Mouse (Mus musculus) forebrain, embryonic 10.5 days (tissue): Measurements from ENCODE around the gene Mpv17l. TPM values are rescaled to one million over a fixed set of nuclear protein-coding genes. Genes with fewer than 3 reads are reported as not detected.
A peak's percentile ranks its signal among the peaks of the same experiment; 100 is the strongest.
"Not testable (repeated sequence)": the region's sequence is repeated elsewhere in the genome, so short reads cannot be mapped to it uniquely, and the experiment has no call there.

Experiments
- DNase-seq: peaks from one replicate; pipeline ENCODE4 v3.0.0-alpha.2; 2017; ENCODE audit warnings: low spot score; ENCODE audit errors: extremely low spot score
- H3K27ac ChIP-seq: fragments of 300-500 bp; sonication (generic); 2 replicates; pipeline ENCODE4 v1.5.1; 2016; ENCODE audit warnings: mild to moderate bottlenecking
- H3K27me3 ChIP-seq: fragments of 300-500 bp; sonication (generic); 2 replicates; pipeline ENCODE4 v1.6.1; 2016; ENCODE audit warnings: mild to moderate bottlenecking; ENCODE audit not compliant: poor library complexity, severe bottlenecking
- H3K36me3 ChIP-seq: fragments of 300-500 bp; sonication (generic); replicated peaks from 2 replicates; pipeline ENCODE4 v1.6.1; 2016; ENCODE audit warnings: mild to moderate bottlenecking, moderate library complexity
- H3K4me1 ChIP-seq: fragments of 300-500 bp; sonication (generic); 2 replicates; pipeline ENCODE4 v1.6.1; 2016
- H3K4me3 ChIP-seq: fragments of 300-500 bp; sonication (generic); 2 replicates; pipeline ENCODE4 v1.5.1; 2016; ENCODE audit warnings: mild to moderate bottlenecking, moderate library complexity
- H3K9me3 ChIP-seq: fragments of 300-500 bp; sonication (generic); 2 replicates; pipeline ENCODE4 v1.6.1; 2016; ENCODE audit warnings: mild to moderate bottlenecking, moderate library complexity
- WGBS: fragments of 180-500 bp; shearing (Covaris S2); methylation state at CpG from one replicate; pipeline ENCODE4 v1.1.7; 2016; 5-methylcytosine and 5-hydroxymethylcytosine counted together
- polyA plus RNA-seq: library from polyadenylated mRNA; unstranded; fragments of >200 nt; fragmentation: Nextera tagmentation; extraction: Ambion mirVana; gene quantifications from 2 replicates; pipeline ENCODE4 v1.2.1, GENCODE M21; 2016

Mpv17l gene
- polyA plus RNA-seq, 1 experiment from 2014 or later = 3.1 TPM

DNA sequence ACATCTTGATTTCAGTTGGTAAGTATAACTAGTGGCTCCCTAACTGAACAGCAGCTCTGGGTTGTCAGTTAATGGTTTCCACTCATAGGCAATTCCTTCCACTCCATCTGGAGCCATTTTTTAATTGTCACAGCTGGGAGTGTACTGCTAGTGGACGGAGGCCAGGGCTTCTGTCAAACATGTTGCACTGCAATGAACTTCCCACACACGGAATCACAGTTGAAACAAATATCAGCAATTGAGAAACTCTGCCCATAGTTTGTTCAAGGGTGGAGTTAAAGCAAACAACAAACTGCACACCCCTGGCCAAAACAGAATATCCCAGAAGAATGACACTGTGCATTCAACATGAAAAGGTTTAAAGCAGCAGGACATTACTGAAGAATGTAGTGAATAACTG is 4.0 kb upstream of the Mpv17l start:
- Histone ChIP-seq H3K4me3 (no peak overlapping the region), H3K27me3 (no peaks in the 10 kb centered on the region), H3K4me1 (peaks cover 15% of the 10 kb centered on the region), H3K36me3 (no peaks in the 10 kb centered on the region), H3K27ac (no peak overlapping the region), H3K9me3 (no peaks in the 10 kb centered on the region)
- no peak for DNase-seq
- 86% methylated on average over 2 of the region's 2 CpGs for WGBS

GRCm38 (mm10) chr16:13902397-13902831 is 547 bp upstream of the Mpv17l start:
- Histone ChIP-seq H3K27me3 (no peaks in the 10 kb centered on the region), H3K4me1 (peaks cover 15% of the 10 kb centered on the region), H3K36me3 (no peaks in the 10 kb centered on the region), H3K27ac (peak overlapping the region; percentile 89), H3K4me3 (peak overlapping the region; percentile 86), H3K9me3 (no peaks in the 10 kb centered on the region)
- WGBS = under 1% methylated on average over 30 of the region's 30 CpGs
- DNase-seq = no peak

DNA sequence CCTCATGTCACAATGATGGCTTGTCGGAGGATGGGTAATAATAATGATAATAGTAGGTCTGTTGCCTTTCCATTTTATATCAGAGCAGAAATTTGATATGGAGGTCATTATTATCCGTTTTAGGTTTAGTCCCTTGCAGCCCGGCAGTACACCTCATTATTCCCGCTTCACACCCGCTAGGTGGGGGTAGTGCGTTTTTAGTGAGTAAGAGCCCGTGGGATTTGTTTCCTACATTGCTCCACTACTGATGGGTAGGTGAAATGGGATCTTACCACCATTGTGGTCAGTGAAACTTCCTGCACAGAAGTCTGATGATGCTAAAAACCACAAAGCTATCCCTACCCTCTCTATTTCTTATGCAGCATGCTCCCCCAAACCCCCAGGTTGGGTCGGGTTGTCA is 527 bp downstream of the Mpv17l start:
- Histone ChIP-seq H3K4me1 (peaks cover 15% of the 10 kb centered on the region), H3K27me3 (no peaks in the 10 kb centered on the region), H3K4me3 (peak overlapping the region; percentile 86), H3K27ac (peak overlapping the region; percentile 89), H3K9me3 (no peaks in the 10 kb centered on the region), H3K36me3 (no peaks in the 10 kb centered on the region)
- DNase-seq = no peak
- WGBS = 6% methylated on average over 8 of the region's 8 CpGs

GRCm38 (mm10) chr16:13907297-13907696 is 4.3 kb downstream of the Mpv17l start:
- no peaks in the 10 kb centered on the region for H3K27me3 ChIP-seq
- WGBS = 88% methylated on average over 3 of the region's 3 CpGs
- no peak overlapping the region for H3K27ac ChIP-seq
- H3K9me3 ChIP-seq = no peaks in the 10 kb centered on the region
- DNase-seq = no peak
- H3K36me3 ChIP-seq = no peaks in the 10 kb centered on the region
- peaks cover 4% of the 10 kb centered on the region for H3K4me1 ChIP-seq
- H3K4me3 ChIP-seq = no peak overlapping the region

- Histone ChIP-seq H3K27ac (no peak overlapping the region), H3K27me3 (no peaks in the 10 kb centered on the region), H3K9me3 (peaks cover 11% of the 10 kb centered on the region; the same call in 1 of the 2 replicates), H3K4me3 (no peak overlapping the region), H3K4me1 (no peaks in the 10 kb centered on the region), H3K36me3 (no peaks in the 10 kb centered on the region)
- 97% methylated on average over 5 of the region's 5 CpGs for WGBS
- DNase-seq = no peak
Observed at GRCm38 (mm10) chr16:13920093-13920492, 17.1 kb downstream of the Mpv17l start.

DNA sequence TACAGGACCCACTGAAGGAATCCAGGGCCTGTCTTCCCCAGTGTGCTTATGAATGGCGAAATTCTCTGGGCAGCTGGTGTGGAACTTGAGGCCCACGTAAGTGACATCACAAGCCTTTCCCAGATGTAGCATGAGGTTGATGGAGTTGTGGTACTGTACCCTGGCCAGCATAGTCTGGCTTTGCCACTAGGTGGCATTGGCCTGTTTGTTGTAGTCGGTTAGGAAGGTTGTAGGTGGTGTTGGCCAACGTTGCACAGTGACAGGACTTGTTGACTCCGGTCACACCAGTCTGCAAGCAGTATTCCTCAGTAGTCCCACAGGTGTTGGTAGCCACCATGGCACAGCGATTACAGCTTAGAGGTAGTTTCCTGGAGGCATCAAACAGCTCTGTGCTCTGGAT is 18.1 kb downstream of the Mpv17l start:
- Histone ChIP-seq H3K27me3 (no peaks in the 10 kb centered on the region), H3K4me1 (no peaks in the 10 kb centered on the region), H3K36me3 (no peaks in the 10 kb centered on the region), H3K27ac (no peak overlapping the region), H3K9me3 (peaks cover 11% of the 10 kb centered on the region; the same call in 1 of the 2 replicates), H3K4me3 (no peak overlapping the region)
- 88% methylated on average over 6 of the region's 6 CpGs for WGBS
- DNase-seq = no peak

DNA sequence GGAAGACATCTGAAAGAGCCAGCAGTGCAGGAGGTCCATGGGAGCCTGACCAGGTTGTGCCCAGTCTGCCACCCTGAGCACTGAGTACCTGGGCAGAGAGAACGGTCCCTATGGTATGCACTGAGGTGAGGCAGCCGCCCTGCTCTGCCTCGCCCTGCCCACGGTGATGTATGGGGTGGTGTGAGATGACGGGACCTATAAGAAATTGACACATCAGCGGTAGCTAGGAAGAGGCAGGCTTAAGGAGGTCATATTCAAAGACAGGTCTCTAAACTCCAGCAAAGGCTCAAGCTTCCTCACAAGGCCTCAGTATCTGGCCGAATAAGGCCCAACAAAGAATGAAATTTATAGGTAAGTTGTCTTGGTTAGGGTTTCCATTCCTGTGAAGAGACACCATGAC is 18.8 kb downstream of the Mpv17l start:
- 95% methylated on average over 7 of the region's 7 CpGs for WGBS
- Histone ChIP-seq H3K9me3 (peaks cover 11% of the 10 kb centered on the region; the same call in 1 of the 2 replicates), H3K4me1 (no peaks in the 10 kb centered on the region), H3K36me3 (no peaks in the 10 kb centered on the region), H3K4me3 (no peak overlapping the region), H3K27me3 (no peaks in the 10 kb centered on the region), H3K27ac (no peak overlapping the region)
- DNase-seq = no peak

GRCm38 (mm10) chr16:13922499-13922898 is 19.5 kb downstream of the Mpv17l start:
- H3K4me1 ChIP-seq = not testable (repeated sequence)
- WGBS = 90% methylated on average over 3 of the region's 3 CpGs

DNA sequence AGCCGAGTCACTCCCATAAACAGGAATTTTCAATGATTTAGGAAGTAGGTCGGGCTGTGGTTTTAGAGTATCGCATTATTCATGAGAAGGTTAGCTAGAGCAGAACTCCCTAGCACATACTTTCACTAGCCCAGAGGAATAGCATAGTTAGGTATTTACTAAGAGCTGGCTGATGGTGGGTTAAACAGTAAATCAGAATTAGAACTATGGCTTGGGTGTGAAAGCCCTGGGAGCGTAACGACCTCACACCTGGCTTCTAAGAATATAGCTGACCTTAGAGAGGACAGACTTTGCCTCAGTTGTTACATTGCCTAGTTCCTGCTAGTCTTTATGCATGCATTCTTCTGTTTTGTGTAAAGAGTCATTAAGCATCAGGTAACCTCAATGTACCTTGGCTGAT is 20.0 kb downstream of the Mpv17l start:
- not testable (repeated sequence) for H3K27ac ChIP-seq, H3K36me3 ChIP-seq, H3K27me3 ChIP-seq, H3K4me1 ChIP-seq, H3K4me3 ChIP-seq, H3K9me3 ChIP-seq, DNase-seq
- WGBS = 95% methylated on average over 5 of the region's 5 CpGs

More at GRCm38 (mm10) chr16:13922499-13922898, 19.5 kb downstream of the Mpv17l start:
- H3K27ac ChIP-seq, DNase-seq, H3K36me3 ChIP-seq, H3K27me3 ChIP-seq, H3K4me3 ChIP-seq: not testable (repeated sequence)
- peaks cover 11% of the 10 kb centered on the region; the same call in 1 of the 2 replicates for H3K9me3 ChIP-seq

GRCm38 (mm10) chr16:13927456-13928075 is 24.6 kb downstream of the Mpv17l start:
- no peak for DNase-seq
- Histone ChIP-seq H3K36me3 (no peaks in the 10 kb centered on the region), H3K27me3 (no peaks in the 10 kb centered on the region), H3K4me3 (no peak overlapping the region), H3K27ac (no peak overlapping the region), H3K9me3 (0 out of 2 replicates have a peak, but pooled peaks cover 6% of the 10 kb centered on the region), H3K4me1 (no peaks in the 10 kb centered on the region)
- WGBS = 89% methylated on average over 4 of the region's 4 CpGs

GRCm38 (mm10) chr16:13940139-13940846 is 37.3 kb downstream of the Mpv17l start:
- peaks cover 16% of the 10 kb centered on the region for H3K4me1 ChIP-seq
- H3K9me3 ChIP-seq = no peaks in the 10 kb centered on the region
- peak overlapping the region; percentile 69 for H3K4me3 ChIP-seq
- DNase-seq = peak; percentile 65
- H3K36me3 ChIP-seq = no peaks in the 10 kb centered on the region
- 4% methylated on average over 28 of the region's 28 CpGs for WGBS
- H3K27ac ChIP-seq = peak overlapping the region; percentile 72
- peaks cover 27% of the 10 kb centered on the region for H3K27me3 ChIP-seq

DNA sequence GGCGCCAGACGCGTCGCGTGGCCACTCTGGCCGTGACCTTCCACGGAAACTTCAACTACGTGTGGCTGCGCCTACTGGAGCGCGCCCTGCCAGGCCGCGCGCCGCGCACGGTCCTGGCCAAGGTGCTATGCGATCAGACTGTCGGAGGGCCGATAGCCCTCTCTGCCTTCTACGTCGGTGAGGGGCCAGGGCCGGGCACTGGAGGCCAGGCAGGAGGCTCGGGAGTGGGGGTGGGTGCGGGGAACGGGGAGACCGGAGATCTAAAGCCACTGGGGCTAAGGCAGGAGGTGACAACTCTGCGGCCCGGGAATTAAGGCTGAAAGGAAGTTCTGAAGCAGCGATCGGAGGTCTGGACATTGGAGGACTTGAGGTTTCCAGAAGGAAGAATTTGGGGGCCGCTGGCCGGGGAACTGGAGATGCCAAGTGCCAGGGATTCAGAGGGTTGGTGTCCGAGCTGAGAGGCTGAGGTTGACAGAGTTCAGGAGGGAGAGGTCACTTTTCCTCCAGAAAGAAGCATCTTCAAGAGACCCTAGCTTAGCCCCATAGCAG is 38.0 kb downstream of the Mpv17l start:
- DNase-seq = no peak
- H3K27ac ChIP-seq = peak overlapping the region; percentile 72
- peak overlapping the region; percentile 69 for H3K4me3 ChIP-seq
- H3K27me3 ChIP-seq = peaks cover 27% of the 10 kb centered on the region
- 3% methylated on average over 34 of the region's 34 CpGs for WGBS
- no peaks in the 10 kb centered on the region for H3K36me3 ChIP-seq
- peaks cover 16% of the 10 kb centered on the region for H3K4me1 ChIP-seq
- no peaks in the 10 kb centered on the region for H3K9me3 ChIP-seq

DNA sequence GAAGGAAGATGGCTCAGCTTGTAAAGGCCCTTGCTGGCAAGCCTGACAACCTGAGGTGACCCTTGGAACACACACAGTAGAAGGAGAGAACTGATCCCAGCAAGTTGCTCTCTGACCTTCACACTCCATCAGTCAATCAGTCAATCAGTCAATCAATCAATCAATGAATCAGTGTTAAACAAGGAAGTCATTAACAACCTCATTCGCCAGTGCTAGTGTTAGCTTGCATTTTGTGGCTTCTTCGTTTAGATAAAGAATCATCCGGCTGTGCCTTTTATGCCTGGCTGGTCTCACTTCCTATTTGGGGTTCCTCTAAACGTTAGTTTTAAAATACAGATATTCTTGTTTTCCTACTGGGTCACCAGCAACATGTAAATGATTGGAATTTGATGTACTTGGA is 41.2 kb downstream of the Mpv17l start:
- Histone ChIP-seq H3K27me3 (peaks cover 27% of the 10 kb centered on the region), H3K4me1 (peaks cover 16% of the 10 kb centered on the region), H3K9me3 (no peaks in the 10 kb centered on the region), H3K36me3 (no peaks in the 10 kb centered on the region), H3K4me3 (no peak overlapping the region), H3K27ac (no peak overlapping the region)
- DNase-seq = no peak
- 80% methylated on average over 4 of the region's 4 CpGs for WGBS
